Mouse (Mus musculus) inflammation-experienced regulatory T-cells, adult 6 months (primary cell): Measurements from ENCODE around the gene Ndnf. TPM values are rescaled to one million over a fixed set of nuclear protein-coding genes. Genes with fewer than 3 reads are reported as not detected.

ENCODE experiments used
- ATAC-seq: one replicate; pipeline ENCODE4 v1.8.0; 2017
- polyA plus RNA-seq, 3 experiments: library from polyadenylated mRNA; unstranded; fragments of 100-300 nt; shearing (Covaris generic); gene quantifications; one replicate each; pipeline ENCODE4 v1.2.1; 2017

The Ndnf gene
- polyA plus RNA-seq, 3 experiments from 2014 or later, result 1.1 to 1.4 (median 1.3) TPM

GRCm38 (mm10) chr6:65758214-65758613, 86.8 kb downstream of the Ndnf start:
- no peak for ATAC-seq

DNA sequence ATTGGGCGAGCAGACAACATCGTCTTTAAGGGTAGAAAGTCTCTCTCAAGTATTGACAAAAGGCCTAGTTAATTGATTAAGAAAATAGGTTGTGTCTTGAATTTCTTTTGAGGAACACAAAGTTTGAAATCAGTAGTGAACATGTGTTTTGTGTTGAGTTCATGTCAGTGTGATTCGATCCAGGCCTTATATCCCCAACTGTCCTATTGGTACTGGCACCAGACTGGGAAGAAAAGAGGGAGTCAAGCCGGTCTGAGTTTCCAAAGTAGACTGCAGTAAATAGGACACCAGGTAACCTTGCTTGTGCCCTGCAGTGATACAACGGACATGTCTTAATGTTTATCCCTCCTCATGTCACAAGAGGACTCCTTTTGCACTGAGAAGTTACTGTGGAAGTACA, 87.8 kb downstream of the Ndnf start:
- no peak for ATAC-seq

DNA sequence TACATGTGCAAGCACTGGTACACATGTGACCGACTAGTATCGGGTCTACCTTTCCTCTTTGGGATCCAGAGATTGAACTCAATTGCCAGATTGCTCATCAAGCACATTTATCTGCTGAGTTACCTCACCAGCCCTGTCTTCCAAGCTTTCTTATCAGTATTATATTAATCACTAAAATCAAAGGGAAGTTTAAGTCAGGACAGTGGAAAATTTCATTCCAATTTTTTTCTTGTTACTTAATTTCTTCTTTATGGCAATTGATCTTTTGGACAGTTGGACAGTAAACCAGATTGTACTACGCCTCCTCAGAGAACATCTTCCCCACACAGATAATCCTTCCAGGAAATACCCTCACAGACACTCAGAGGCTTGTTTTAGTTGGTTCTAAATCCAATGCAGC, 88.7 kb downstream of the Ndnf start:
- no peak for ATAC-seq

Other genes with a start within 250 kb of the Ndnf start
- 10 to 100 TPM in 1 of 3 experiments, 1 to 10 TPM in 2; 5.8 to 11.0 (median 7.8) TPM for gene Tnip3, start 146.3 kb upstream of the Ndnf start, polyA plus RNA-seq
- 1 to 10 TPM; 1.5 to 4.7 (median 4.4) TPM for gene Prdm5, start 107.4 kb downstream of the Ndnf start, polyA plus RNA-seq